Mouse (Mus musculus) spleen, adult 2 months (tissue): Measurements from ENCODE around the gene Slc39a13. TPM values are rescaled to one million over a fixed set of nuclear protein-coding genes. Genes with fewer than 3 reads are reported as not detected.

Source experiments
- DNase-seq, 2 experiments: peaks; one replicate each; pipeline versions ENCODE4 v3.0.0 to v3.0.0-alpha.2; 2012 to 2021; ENCODE audit warnings: low spot score in 2 of 2, low read depth in 1 of 2
- H3K27ac ChIP-seq: fragments of 200-500 bp; 2 replicates; pipeline ENCODE4 v1.5.1; 2012; ENCODE audit warnings: low read length, inconsistent platforms; ENCODE audit not compliant: insufficient read depth
- H3K27me3 ChIP-seq: fragments of 200-500 bp; 2 replicates; pipeline ENCODE4 v1.6.1; 2012; ENCODE audit warnings: mild to moderate bottlenecking, moderate library complexity, low read length, inconsistent platforms; ENCODE audit not compliant: control insufficient read depth, insufficient read depth
- H3K36me3 ChIP-seq: fragments of 200-500 bp; 2 replicates; pipeline ENCODE4 v1.6.1; 2012; ENCODE audit warnings: mild to moderate bottlenecking, low read length, inconsistent platforms; ENCODE audit not compliant: control insufficient read depth, insufficient read depth
- H3K4me1 ChIP-seq: fragments of 200-500 bp; 2 replicates; pipeline ENCODE4 v1.6.1; 2011; ENCODE audit warnings: inconsistent platforms; ENCODE audit not compliant: control insufficient read depth, insufficient read depth, insufficient read length
- H3K4me3 ChIP-seq: fragments of 200-500 bp; 2 replicates; pipeline ENCODE4 v1.5.1; 2011; ENCODE audit warnings: mild to moderate bottlenecking, inconsistent platforms; ENCODE audit not compliant: insufficient read depth, insufficient read length; ENCODE audit errors: extremely low read depth
- CTCF ChIP-seq: fragments of 200-500 bp; IDR thresholded peaks from 2 replicates; pipeline ENCODE4 v1.5.1; 2011; ENCODE audit warnings: mild to moderate bottlenecking, inconsistent platforms; ENCODE audit not compliant: insufficient read depth, insufficient read length, insufficient replicate concordance; ENCODE audit errors: extremely low read depth
- POLR2A ChIP-seq: fragments of 200-500 bp; IDR thresholded peaks from 2 replicates; pipeline ENCODE4 v1.6.1; 2011; ENCODE audit warnings: low read depth, low read length, inconsistent platforms
- WGBS: fragments of 180-500 bp; shearing (Covaris S2); methylation state at CpG from one replicate; pipeline ENCODE4 v1.1.7; 2018; 5-methylcytosine and 5-hydroxymethylcytosine counted together
- polyA plus RNA-seq: library from polyadenylated mRNA; depleted of rRNA; stranded (reverse); fragments of >200 nt; gene quantifications from 2 replicates; pipeline ENCODE4 v1.2.3, GENCODE M21; 2012

Slc39a13 gene
- polyA plus RNA-seq, 1 experiment: 31.3 TPM

DNA sequence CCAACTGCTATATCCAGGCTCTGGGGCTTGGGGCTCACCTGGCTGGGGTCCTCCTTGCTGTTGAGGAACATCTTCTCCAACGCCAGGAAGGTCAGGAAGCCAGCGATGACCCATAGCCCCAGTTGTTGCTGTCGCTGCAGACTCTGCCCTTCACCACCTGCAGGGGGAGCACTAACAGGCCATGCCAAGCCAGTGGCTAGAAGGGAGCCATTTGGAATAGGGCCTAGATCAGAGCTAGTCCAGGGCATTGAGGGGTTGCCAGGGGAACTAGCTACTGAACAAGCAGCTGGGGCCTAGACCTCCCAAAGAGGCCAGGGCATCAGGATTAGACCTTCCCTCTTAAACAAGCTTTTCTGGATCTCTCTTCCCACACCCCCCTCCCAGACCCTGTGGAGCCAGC lies 4.7 kb downstream of the Slc39a13 start:
- DNase-seq: peak in 1 of 2 experiments; percentile 55
- TF ChIP-seq CTCF (peak; percentile 73; the same call in 1 of the 2 replicates), POLR2A (no peak)
- WGBS: 58% methylated on average over 3 of the region's 3 CpGs
- Histone ChIP-seq H3K27me3 (no peaks in the 10 kb centered on the region), H3K27ac (no peak overlapping the region), H3K4me1 (no peaks in the 10 kb centered on the region), H3K36me3 (peaks cover 14% of the 10 kb centered on the region), H3K4me3 (no peak overlapping the region)

DNA sequence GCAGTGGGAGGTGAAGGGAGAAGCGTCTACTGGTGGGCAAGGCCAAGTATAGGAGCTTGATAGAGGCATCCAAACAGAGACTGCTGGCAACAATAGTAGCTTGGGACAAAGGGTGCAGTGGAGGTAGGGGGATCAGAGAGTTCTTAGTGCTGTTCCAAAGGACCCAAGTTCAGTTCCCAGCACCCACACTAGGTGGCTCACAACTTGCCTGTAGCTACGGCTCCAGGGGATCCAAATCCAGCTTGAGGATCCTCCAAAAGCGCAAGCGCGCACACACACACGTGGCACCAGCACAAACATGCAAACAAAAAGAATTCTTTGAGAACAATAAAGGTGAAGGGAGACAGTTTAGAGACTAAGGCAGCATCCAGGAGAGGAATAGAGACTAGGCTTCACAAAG lies 6.0 kb downstream of the Slc39a13 start:
- 95% methylated on average over 6 of the region's 6 CpGs for whole genome bisulfite sequencing
- no peak for DNase-seq
- Histone ChIP-seq H3K36me3 (peaks cover 20% of the 10 kb centered on the region), H3K4me3 (no peak overlapping the region), H3K27ac (no peak overlapping the region), H3K4me1 (no peaks in the 10 kb centered on the region), H3K27me3 (no peaks in the 10 kb centered on the region)
- TF ChIP-seq CTCF (no peak), POLR2A (no peak)

DNA sequence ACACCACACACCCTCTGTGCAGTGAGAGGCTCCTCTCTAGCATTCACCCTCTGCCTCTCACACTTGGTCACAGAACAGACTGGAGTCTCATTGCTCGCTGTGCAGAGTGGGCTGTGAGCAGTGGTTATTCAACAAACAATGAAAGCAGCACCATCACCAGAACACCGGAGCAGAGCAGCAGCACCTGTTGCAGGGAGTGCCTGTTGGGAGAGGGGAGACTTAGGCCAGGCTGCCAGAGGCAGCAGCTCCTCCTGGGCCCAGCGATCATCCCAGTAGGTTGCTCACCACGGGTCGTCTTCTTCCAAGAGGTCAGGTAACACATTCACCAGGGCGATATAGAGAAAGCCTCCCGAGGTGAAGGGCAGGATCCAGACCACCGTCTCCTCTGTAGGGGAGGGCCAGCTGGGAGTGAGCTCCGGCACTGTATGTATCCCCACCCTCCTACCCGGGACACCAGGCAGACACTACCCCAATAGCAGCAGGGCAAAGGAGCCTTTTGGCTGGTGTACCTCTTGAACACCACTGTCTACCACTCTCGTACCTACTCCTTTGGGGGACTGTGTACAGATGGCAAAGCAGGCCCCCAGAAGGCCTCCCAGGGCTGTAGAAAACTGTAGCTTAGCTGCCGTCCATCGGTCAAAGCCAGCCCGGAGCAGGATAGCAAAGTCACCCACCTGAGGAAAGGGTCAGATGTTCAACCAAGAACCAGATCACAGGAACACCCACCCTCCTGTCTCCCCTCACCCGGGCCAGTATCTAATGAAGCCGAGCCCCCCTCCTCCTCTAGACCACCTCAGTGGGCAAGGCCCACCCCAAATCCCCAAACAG lies 7.2 kb downstream of the Slc39a13 start:
- no peak for DNase-seq
- WGBS: 91% methylated on average over 16 of the region's 16 CpGs
- Histone ChIP-seq H3K4me1 (no peaks in the 10 kb centered on the region), H3K4me3 (no peak overlapping the region), H3K36me3 (peaks cover 26% of the 10 kb centered on the region), H3K27me3 (no peaks in the 10 kb centered on the region), H3K27ac (no peak overlapping the region)
- no peak for TF ChIP-seq POLR2A
- TF ChIP-seq CTCF: no peak

DNA sequence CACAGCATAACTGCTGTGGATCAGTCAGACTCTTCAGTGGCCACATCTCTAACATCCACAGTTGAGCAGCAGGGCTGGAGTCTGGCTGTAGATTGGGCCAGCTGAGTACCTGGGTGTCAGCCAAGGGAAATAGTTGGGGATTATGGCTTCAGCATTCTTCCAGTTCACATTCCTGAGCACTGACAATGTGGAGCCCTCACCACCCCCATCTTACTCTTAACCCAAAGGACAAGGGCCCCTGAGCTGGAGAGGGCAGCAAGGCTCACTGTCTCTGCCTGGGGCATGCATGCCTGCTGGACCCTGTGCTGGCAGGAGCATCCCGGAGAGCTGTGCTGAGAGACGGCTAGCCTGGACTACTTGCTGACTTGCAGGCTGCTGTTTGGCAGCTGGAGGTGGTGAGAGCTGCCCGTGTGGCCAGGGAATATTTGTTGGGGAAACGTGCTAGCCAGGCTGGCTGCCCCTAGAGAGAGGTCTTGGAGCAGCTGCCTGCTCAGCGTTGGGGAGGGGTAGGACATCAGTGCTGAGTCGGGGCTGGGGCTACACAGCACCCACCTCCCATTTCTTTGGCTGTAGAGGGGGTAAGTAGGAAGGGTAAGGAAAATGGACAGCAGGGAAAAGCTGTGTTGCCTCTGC lies 8.3 kb downstream of the Slc39a13 start:
- no peak for DNase-seq
- H3K36me3 ChIP-seq: peaks cover 35% of the 10 kb centered on the region
- 94% methylated on average over 6 of the region's 6 CpGs for WGBS

DNA sequence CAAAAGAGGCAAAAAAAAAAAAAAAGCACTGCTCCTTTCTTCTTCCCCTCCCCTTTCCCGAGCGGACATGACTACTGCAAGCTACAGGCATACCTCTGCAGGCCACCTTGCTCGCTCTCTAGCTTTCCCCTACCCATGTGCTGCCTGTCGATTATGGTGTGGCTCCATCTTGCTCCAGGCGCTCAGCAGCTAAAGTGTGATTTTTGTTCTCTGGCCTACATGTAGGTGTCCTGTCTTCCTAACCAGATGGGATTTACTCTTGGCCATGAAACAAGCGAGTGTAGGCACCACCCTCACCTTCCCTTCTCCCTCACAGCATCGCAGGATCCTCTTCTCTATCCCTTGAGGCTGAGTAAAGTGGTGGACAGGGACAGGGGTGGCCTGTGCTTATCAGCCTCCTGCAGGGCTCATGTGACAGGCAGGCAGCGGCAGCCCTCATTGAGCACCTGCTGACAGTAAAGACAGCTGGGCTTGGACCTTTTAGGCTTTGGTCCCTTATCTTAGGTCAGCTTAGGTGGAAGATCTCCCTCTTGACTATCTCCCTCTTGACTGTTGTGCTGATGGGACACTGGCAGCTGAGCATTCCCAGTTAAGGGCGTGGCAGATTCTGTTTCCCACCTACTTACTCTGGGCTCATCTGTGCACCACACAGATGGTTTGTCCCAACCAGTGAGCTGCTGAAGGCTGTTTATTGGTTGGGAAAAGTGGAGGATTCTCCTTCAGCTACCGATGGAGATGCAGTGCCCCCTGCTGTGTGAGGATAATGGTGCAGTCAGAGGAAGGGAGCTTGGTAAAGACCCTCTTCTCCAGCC lies 9.5 kb downstream of the Slc39a13 start:
- WGBS: 84% methylated on average over 10 of the region's 10 CpGs
- Histone ChIP-seq H3K27me3 (no peaks in the 10 kb centered on the region), H3K4me3 (no peak overlapping the region), H3K4me1 (no peaks in the 10 kb centered on the region), H3K36me3 (peaks cover 47% of the 10 kb centered on the region), H3K27ac (no peak overlapping the region)
- no peak for DNase-seq
- TF ChIP-seq CTCF (peak; percentile 36; the same call in 1 of the 2 replicates), POLR2A (no peak)

More for the DNA sequence above, 8.3 kb downstream of the Slc39a13 start:
- no peak for TF ChIP-seq CTCF
- no peak for TF ChIP-seq POLR2A
- Histone ChIP-seq H3K4me1 (no peaks in the 10 kb centered on the region), H3K27me3 (no peaks in the 10 kb centered on the region), H3K27ac (peak overlapping the region; percentile 16; the same call in 1 of the 2 replicates), H3K4me3 (no peak overlapping the region)

DNA sequence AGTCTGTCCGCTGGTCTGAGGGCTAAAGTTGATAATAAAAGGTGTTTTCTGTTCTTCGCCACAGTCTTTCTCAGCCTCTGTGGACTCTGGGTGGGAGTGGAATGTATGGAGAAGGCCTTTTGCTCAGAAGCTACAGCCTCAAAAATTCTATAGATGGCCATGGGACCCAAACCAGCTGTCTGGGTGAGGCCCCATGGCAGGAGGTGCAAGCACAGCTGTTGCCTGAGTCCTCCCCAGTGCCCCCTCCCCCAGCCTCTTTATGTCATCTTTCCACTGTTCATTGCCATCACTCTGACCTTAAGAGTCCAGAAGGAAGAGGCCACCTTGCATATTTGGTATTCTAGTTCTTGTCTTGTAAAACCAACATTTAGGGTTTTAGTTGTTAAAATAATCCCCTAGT lies 10.8 kb downstream of the Slc39a13 start:
- peaks cover 48% of the 10 kb centered on the region for H3K36me3 ChIP-seq
- no peak for DNase-seq
- no peak overlapping the region for H3K4me3 ChIP-seq
- H3K27ac ChIP-seq: no peak overlapping the region
- H3K4me1 ChIP-seq: peaks cover 4% of the 10 kb centered on the region; the same call in 1 of the 2 replicates
- TF ChIP-seq CTCF (no peak), POLR2A (no peak)
- 97% methylated on average over 2 of the region's 2 CpGs for WGBS
- H3K27me3 ChIP-seq: no peaks in the 10 kb centered on the region
